Mouse (Mus musculus) megakaryocyte, embryonic 14.5 days (primary cell): ENCODE results near the gene Prrg2.

Source experiments
- FLI1 ChIP-seq: IDR thresholded peaks from 2 replicates; pipeline ENCODE4 v1.6.1; 2012; ENCODE audit warnings: low read length, inconsistent platforms, mixed read lengths
- GATA1 ChIP-seq: IDR thresholded peaks from 3 replicates; pipeline ENCODE4 v1.6.1; 2012; ENCODE audit warnings: mixed read lengths, low read length, inconsistent platforms, borderline replicate concordance

GRCm38 (mm10) chr7:45081016-45081415 lies 18.5 kb upstream of the Prrg2 start:
- TF ChIP-seq GATA1: no peak
- TF ChIP-seq FLI1: no peak
